Comparison of ENCODE assay signal across 23 mouse cellular contexts in genomic region chr8:124152771-124153170, GRCm38 (mm10).
A peak's percentile ranks its signal among the peaks of the same experiment; 100 is the strongest.
DNase-seq lines count a peak whose midpoint lies in the region; ATAC-seq lines count a peak whose summit lies in the region.
"Had no signal": no experiment of that assay in that cellular context is flagged by ENCODE, and none has a peak within 500 bp of the region (broad histone marks: within the 10 kb centered on the region; RNA-seq: fewer than 3 reads in every experiment).

No protein-coding gene starts in this region.

- no peak overlapping the region for H3K4me2 ChIP-seq in liver, embryonic 16.5 days (ENCODE audit: low read depth, low read length)
- no peak overlapping the region for H3K4me2 ChIP-seq in liver, embryonic 12.5 days
- H3K4me2 ChIP-seq: embryonic facial prominence, embryonic 12.5 days; forebrain, embryonic 13.5 days; forebrain, embryonic 15.5 days had no signal

- H3K27me3 ChIP-seq in liver, embryonic 16.5 days (ENCODE audit: control insufficient read depth, insufficient read depth, low read depth, low read length), result no peaks in the 10 kb centered on the region
- no peaks in the 10 kb centered on the region for H3K27me3 ChIP-seq in liver, embryonic 12.5 days (replicated peaks)
- H3K27me3 ChIP-seq: CH12.LX; embryonic facial prominence, embryonic 12.5 days; forebrain, embryonic 13.5 days; forebrain, embryonic 15.5 days; Patski had no signal

- H3K9ac ChIP-seq in liver, embryonic 16.5 days (ENCODE audit: low read depth, low read length), result no peak overlapping the region
- H3K9ac ChIP-seq in liver, embryonic 12.5 days, result no peak overlapping the region
- H3K9ac ChIP-seq: embryonic facial prominence, embryonic 12.5 days; forebrain, embryonic 13.5 days; forebrain, embryonic 15.5 days had no signal

- H3K4me1 ChIP-seq in liver, embryonic 16.5 days (ENCODE audit: control insufficient read depth, low read depth, low read length), result no peaks in the 10 kb centered on the region
- no peaks in the 10 kb centered on the region for H3K4me1 ChIP-seq in liver, embryonic 12.5 days
- H3K4me1 ChIP-seq: embryonic facial prominence, embryonic 10.5 days; embryonic facial prominence, embryonic 12.5 days; forebrain, embryonic 13.5 days; forebrain, embryonic 15.5 days had no signal

- no peaks in the 10 kb centered on the region for H3K36me3 ChIP-seq in liver, embryonic 16.5 days (ENCODE audit: control insufficient read depth, insufficient read depth)
- no peaks in the 10 kb centered on the region for H3K36me3 ChIP-seq in liver, embryonic 12.5 days
- H3K36me3 ChIP-seq: embryonic facial prominence, embryonic 10.5 days; embryonic facial prominence, embryonic 12.5 days; forebrain, embryonic 15.5 days; G1E had no signal

- H3K9me3 ChIP-seq in liver, embryonic 16.5 days (replicated peaks; ENCODE audit: control insufficient read depth, low read length), result no peaks in the 10 kb centered on the region
- H3K9me3 ChIP-seq in liver, embryonic 12.5 days (replicated peaks), result no peaks in the 10 kb centered on the region
- H3K9me3 ChIP-seq: embryonic facial prominence, embryonic 10.5 days; embryonic facial prominence, embryonic 12.5 days; forebrain, embryonic 15.5 days had no signal

- H3K27ac ChIP-seq in liver, embryonic 16.5 days (ENCODE audit: low read length), result no peak overlapping the region
- no peak overlapping the region for H3K27ac ChIP-seq in liver, embryonic 12.5 days
- H3K27ac ChIP-seq: embryonic facial prominence, embryonic 10.5 days; embryonic facial prominence, embryonic 12.5 days; forebrain, embryonic 13.5 days; forebrain, embryonic 15.5 days had no signal

- DNase-seq in heart, adult 11 months, result peak; percentile 42
- DNase-seq in heart, adult 9 months (ENCODE audit: low spot score in 2 of 2), result no peak
- DNase-seq in yolk sac, embryonic 10.5 days (ENCODE audit: low spot score), result peak; percentile 27
- DNase-seq: adrenal gland, adult 8-10 months; adrenal gland, postnatal 14 days; adrenal gland, postnatal 36 days; B cell, adult 2 months; cerebellum, adult 11-12 months; cerebellum, adult 2 months; cerebellum, adult 9-10 months; cerebellum, postnatal 10 days; cerebellum, postnatal 25 days had no signal

- 61% methylated on average over 8 of the region's 8 CpGs for WGBS in liver, embryonic 16.5 days (ENCODE audit: insufficient replicate concordance)
- 70% methylated on average over 8 of the region's 8 CpGs for WGBS in liver, embryonic 12.5 days (ENCODE audit: insufficient replicate concordance)

- no peak overlapping the region for H3K4me3 ChIP-seq in liver, embryonic 16.5 days (ENCODE audit: low read depth, low read length)
- H3K4me3 ChIP-seq in liver, embryonic 12.5 days, result no peak overlapping the region
- H3K4me3 ChIP-seq: embryonic facial prominence, embryonic 10.5 days; embryonic facial prominence, embryonic 12.5 days; forebrain, embryonic 13.5 days; forebrain, embryonic 15.5 days had no signal

- ATAC-seq in liver, embryonic 16.5 days (ENCODE audit: low read depth), result peak; percentile 51; the same call in 1 of the 2 replicates
- no peak for ATAC-seq in liver, embryonic 12.5 days
- ATAC-seq: activated CD4-positive, CD25-positive, alpha-beta regulatory T cell, adult 4 months; CD4-positive, CD25-positive, alpha-beta regulatory T cell, adult 4 months; forebrain, embryonic 13.5 days; forebrain, embryonic 15.5 days; Patski had no signal

Comparison
In these comparisons a context has a peak if more than half of its experiments do, and no peak if none do; other contexts are left out.
1. DNase-seq: peak in heart, adult 11 months (single experiment) and yolk sac, embryonic 10.5 days (single experiment); none in heart, adult 9 months (0 of 2).